Mouse (Mus musculus) left cerebral cortex, postnatal 4 days (tissue): Measurements from ENCODE around the gene Dcp1b. TPM values are rescaled to one million over a fixed set of nuclear protein-coding genes. Genes with fewer than 3 reads are reported as not detected.
A peak's percentile ranks its signal among the peaks of the same experiment; 100 is the strongest.

ENCODE experiments used
- DNase-seq: peaks from one replicate; pipeline ENCODE4 v3.0.0-alpha.2; 2022
- intact Hi-C: fragments of 180-260 bp; cut with DNase I; formaldehyde crosslinking; loops from one replicate; pipeline ENCODE4 v1.15.1; 2025
- total RNA-seq, 2 experiments: library from RNA; stranded (reverse); gene quantifications; 2 replicates each; pipeline ENCODE4 v1.2.3; 2021

The Dcp1b gene
- total RNA-seq, 2 experiments from 2014 or later = 21.1 to 21.3 TPM

DNA sequence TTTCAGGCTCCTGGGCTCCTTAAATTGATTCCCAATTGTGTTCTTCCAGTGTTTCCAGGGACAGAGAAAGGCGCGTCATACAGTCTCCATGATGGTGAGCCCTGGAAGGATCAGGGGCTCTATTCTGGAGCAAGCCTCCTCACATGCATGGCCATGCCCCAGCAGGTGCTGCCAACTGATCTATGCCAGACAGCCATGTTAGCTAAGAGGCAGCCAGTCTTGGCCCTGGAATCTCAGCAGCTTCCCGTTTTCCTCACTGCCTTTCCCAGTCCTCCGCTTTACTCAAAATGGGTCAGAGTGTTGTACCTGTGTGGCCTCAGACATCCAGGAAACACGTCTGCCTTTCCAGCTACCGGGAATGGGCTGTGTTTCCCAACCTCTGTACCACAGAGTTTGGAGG, 50.7 kb downstream of the Dcp1b start:
- intact Hi-C loops = no loop called here
- DNase-seq = no peak

DNA sequence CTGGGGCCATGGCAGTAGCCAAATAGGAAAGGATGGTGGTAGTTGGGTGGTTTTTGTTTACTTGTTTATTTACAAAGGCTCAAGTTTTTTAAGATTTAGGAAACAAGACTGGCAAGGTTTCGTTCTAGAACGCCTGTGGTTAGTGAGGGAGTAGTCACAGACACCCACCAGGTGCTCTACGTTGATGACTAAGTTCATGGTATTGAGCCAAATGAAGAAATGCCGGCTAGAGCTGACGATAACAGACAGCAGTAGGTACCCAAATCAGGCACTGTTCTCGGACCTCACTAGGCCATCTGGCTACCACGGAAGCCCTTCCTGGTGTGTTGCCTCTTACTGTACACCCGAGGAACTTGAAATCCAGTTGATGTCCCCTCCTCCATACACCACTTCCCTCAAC, 51.9 kb downstream of the Dcp1b start:
- intact Hi-C loops = no loop called here
- DNase-seq = no peak

DNA sequence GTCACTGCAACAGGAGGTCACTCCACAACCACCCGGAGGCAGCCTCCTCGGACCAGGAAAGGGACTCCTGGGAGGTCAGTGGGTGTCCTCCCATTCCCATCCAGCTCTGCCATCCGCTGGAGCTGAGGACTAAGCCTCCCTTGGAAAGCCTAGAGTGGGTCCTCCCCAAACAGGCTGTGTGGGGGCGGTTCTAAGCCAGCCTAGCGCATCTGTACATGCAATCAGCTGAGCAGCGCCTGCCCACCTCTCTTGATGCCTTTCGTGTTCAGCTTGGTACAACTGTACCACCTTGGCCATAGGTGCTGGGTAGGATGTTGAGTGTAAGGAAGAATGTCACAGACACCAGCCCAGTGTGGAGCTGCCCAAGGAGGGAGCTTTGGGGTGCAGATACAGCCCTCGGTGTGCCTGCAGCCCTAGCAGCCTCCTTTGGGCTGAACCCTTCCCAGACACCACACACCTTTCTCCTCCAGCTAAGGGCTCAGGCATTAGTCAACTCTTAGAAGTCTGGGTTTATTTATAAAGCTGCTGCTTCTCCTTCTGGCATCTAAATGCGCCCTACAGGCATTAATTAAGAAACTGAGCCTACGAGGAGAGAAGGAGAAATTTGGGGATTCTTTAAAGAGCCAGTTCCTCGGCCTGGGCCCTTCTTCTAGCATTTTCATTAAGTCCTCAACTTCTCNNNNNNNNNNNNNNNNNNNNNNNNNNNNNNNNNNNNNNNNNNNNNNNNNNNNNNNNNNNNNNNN, 54.0 kb downstream of the Dcp1b start:
- DNase-seq = no peak
- intact Hi-C loops = no loop called here

DNA sequence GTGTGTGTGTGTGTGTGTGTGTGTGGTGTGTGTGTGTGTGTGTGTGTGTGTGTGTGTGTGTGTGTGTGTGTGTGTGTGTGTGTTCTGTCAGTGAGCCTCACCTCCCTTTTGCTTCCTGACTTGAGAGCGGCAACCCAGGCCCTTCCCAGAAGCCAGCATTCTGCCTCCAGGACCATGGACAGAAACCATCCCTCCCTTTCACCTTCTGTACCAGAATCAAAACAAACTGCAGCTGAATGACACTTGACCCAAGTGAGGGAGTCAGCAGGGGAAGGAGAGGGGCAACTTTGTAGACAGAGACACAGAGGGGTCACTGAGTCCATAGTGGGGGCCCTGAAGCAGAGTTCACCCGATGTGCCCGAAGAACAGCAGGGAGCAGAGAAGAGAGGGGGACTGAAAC, 58.0 kb downstream of the Dcp1b start:
- DNase-seq = no peak
- intact Hi-C loops = no loop called here

DNA sequence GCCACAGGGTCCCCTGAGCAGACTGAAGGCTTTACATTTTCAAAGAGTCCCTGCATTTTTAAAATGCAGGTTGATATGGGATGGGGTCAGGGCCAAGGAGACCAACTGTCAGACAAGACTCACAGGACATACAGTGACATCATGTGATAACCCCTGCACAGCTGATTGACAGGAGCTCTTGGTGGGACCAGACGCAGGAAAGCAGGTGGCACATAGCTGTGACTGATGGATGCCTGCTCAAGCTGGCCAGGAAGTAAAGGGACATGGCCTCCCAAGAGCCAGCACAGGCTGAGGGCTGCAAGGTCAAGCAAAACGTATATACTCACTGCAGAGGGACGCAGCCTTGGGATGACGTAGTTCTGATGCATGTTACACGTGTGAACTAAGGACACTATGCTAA, 60.4 kb downstream of the Dcp1b start:
- intact Hi-C loops = no loop called here
- DNase-seq = no peak

DNA sequence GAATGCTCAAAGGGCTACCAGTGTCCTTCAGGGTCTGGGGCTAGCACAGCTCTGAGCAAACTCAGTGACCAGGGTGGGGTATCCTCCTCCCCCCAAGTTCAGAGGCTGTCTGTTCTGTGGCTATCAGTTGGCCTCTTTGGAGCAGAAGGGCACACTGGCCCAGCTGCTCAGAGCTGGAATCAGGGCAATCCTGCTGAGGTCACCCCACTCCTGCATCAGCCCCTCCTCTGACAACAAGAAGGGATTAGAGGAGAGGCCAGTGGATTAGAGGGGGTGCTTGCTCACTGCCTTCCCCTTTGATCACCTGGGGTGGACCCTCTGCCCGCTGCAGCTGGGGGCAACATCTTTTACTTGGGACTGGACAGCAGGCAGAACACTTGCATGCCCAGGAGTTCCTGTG, 61.2 kb downstream of the Dcp1b start, which contains the start of gene Cacna2d4:
Cacna2d4 (plus strand) TSS at position 286 of the 400 bp plus-strand sequence.
- intact Hi-C loops = no loop called here
- no peak for DNase-seq

DNA sequence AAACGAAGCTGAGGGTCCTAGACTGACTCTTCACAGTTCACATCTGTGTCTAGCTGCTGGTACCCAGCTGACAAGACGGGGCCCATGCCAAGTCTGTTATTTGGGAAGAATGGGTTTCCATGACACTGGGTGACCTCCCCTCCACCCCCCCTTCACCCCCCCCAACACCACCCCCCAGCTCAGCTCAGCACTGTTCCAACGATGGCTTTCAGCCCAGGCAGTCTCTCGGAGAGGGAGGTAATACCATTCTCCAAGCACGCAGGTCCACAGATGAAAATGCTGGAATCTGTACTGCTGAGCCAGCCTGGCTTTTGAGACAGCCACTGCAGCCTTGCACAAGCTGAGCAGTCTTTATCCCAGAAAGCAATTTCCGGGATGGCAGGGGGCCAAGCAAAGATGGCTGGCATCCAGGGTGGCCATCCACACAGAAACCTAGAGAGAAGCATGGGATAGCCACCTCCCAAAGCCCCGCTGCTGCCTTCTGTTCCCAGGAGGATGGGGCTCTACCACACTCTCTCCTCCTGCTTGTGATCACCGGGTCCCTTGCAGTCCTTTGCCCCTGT, 62.5 kb downstream of the Dcp1b start:
- intact Hi-C loops = no loop called here
- DNase-seq = peak; percentile 95

DNA sequence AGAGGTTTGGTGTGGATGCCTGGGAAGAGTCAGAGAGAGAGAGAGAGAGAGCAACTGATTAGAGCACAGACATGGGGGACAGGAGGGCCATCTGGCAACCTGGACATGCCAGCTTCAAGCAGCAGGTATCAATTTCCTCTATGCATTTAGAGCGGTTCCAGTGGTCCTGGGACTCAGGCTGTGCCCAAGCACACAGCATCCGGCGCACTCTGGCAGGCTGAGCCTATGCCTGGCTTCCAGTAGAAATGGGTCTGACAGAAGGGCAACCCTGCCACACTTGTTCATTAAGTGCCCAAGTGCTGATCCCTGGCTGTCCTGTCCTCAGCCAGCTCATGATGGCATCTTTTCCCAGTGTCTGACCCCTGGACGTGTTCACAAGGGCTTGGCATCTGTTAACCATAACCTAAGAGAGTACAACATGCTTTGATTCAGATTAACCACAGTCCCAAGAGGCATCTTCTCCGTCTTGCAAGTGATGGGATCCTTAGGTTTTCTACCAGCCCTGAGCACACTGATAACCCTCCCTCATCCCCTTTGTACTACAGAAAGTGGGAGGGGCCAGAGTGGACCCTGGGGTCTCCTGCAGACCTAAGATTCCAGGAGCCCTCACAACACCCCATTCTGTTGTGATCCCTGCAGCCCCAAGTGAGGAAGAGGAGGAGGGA, 64.4 kb downstream of the Dcp1b start:
- intact Hi-C loops = no loop called here

DNA sequence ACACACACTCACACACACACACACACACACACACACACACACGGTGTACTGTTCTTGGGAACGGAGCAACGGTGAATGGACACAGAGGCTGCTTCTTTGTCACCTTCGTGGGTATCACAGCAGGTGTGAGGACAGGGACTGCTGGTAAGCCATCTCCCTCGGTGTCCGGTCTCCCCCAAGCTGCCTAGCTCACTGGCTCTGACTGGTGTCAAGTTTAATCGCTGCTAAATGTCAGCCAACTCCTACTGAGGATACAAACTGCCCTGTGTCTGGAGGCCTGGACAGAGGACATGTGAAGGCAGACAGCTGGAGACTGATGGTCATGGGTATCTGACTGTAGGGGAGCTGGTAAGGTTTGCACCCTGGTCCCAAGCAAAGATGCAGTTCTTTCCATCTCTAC, 65.2 kb downstream of the Dcp1b start:
- no peak for DNase-seq
- intact Hi-C loops = no loop called here

More for the DNA sequence above, 64.4 kb downstream of the Dcp1b start:
- DNase-seq = peak; percentile 49

DNA sequence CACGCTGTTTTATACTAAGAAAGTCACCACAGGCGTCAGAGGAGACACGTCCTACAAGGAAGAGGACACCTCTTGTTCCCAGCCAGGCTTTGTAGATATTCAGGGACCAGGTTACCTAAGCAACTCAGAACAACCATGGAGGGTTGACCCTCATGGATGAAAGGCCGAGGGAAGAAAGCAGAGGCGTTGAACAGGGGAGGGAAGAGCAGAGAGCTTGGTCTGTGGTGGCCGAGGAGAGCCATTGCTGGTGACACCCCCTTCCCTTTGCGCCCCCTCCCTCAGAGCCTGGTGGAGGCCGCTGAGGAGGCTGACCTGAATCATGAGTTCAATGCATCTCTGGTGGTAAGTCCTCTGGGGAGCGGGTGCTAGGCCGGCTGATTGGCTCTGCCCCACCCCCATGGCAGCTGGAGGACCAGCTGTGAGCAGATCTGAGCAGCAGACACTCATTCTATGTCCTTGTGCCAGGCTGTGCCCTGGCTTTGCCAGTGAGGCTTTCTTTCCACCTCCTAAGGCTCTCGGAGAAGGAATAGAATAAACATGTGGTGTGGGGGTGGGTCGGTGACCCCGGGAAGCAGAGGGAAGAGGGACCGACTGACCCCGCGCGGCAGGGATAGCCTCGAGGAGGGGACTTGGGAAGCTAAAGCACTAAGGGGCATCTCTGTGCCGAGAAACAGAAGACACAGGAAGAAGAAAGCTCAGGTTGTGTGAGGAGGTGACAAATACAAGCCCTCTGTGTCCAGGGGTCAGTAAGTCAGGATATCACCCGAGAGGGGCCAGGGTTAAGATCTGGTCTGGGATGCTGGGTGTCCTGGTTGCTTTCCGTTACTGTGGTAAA, 66.0 kb downstream of the Dcp1b start:
- DNase-seq = peak; percentile 64
- intact Hi-C loops = no loop called here

DNA sequence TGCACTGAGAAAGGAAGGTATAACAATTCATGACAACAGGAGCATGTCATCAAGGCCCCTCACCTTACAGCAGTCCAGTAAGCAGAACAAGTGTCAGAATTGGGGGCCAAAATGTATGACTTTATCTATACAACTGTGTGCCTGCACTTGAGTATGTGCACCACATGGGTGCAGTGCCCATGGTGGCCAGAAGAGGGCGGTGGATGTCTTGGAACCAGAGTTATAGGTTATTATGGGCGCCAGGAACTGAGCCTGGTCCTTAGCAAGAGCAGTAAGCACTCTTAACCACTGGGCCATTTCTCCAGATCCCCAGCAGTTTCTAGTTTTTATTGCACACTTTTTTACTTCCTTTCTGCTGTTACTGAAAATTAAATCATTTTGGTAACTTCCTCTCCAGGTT, 71.0 kb downstream of the Dcp1b start:
- DNase-seq = no peak
- intact Hi-C loops = no loop called here

DNA sequence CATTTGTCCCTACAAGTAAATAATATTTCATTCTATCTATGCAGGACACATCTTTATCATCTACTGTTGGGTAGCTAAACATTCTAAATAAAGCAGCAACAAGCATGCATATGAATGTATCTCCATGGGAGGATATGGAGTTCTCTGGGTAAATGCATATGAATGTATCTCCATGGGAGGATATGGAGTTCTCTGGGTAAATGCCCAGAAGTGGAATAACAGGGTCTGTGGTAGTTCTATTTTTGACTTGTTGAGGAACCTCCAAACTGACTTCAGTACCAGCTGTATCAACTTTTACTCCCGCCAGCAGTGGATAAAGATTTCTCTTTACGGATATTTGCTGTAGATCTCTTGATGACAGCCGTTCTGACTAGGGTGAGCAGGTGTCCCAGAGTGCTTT, 73.5 kb downstream of the Dcp1b start:
- intact Hi-C loops = no loop called here
- DNase-seq = no peak

DNA sequence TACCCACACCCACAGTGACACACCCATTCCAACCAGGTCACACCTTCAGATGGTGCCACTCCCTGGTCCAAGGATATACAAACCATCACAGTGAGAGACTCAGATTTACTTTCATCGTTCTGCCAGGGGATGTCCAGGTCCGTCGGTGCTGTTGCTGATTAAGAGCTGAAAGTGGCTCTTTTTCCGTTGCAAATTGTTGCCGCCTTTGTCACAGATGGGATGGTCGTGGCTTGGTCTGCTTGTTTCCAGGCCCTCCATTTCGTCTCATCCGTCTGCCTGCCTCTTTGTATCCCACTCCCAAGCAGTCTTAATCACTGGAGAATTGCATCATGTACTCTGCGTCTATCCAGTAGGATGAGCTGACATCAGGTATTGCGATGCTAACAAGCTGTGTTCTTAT, 74.7 kb downstream of the Dcp1b start:
- no peak for DNase-seq
- intact Hi-C loops = no loop called here

DNA sequence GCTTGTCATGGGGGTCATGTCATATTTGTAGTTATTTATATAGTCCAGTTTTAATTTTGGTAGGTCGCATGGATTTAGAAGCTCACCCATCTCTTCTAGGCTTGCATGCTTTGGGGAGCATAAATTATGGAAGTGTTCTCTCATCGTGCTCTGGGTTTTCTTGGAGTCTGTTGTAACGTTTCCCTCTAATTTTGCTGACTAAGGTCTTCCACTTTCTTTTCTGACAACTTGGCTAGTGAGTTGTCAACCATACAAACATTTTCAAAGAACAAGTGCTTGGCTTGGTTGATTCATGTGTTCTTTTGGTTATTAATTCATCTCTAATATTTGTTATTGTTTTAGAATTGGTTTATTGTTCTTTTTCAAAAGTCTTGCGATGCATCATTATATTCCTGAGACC, 76.7 kb downstream of the Dcp1b start:
- intact Hi-C loops = no loop called here

More for the DNA sequence above, 76.7 kb downstream of the Dcp1b start:
- DNase-seq = no peak

Other genes with a start within 250 kb of the Dcp1b start
- gene Cacna1c, start 21.2 kb downstream of the Dcp1b start, total RNA-seq = 10 to 100 TPM; 80.0 to 84.8 TPM
- gene Cacna2d4, start 61.3 kb downstream of the Dcp1b start, total RNA-seq = under 1 TPM; 0.34 to 0.36 TPM
- gene Lrtm2, start 155.5 kb downstream of the Dcp1b start, total RNA-seq = 10 to 100 TPM; 21.5 to 22.5 TPM
- 10 to 100 TPM; 39.5 to 40.2 TPM for gene Adipor2, start 242.5 kb downstream of the Dcp1b start, total RNA-seq